Comparison of ENCODE assay signal across 18 mouse cellular contexts in the genomic region with DNA sequence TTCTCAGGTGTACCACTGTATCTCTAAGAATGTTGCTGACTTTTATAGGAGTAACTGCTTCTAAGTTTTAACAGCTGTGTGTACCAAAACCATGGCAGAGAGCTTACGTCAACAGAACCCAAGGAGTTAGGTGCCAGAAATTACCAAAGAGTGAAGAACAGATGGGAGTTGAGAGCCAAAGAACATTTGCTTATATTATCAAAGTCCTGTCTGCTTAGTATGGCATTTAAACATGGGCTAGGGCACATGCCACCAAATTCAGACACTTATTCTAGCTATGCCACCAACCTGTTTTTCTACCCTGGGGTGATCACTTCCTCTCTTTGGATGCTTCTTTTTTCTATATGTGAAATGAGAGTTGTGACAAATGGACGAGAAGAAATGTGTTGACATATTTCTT.
"Had no signal": no experiment of that assay in that cellular context is flagged by ENCODE, and none has a peak within 500 bp of the region (broad histone marks: within the 10 kb centered on the region; RNA-seq: fewer than 3 reads in every experiment).

No protein-coding gene starts in this region.

- H3K27me3 ChIP-seq: lung, embryonic 15.5 days; megakaryocyte, embryonic 14.5 days; midbrain, embryonic 13.5 days; midbrain, embryonic 15.5 days; neural tube, embryonic 12.5 days; stomach, embryonic 15.5 days had no signal

- ATAC-seq: liver, postnatal 0 days; lung, postnatal 0 days; midbrain, embryonic 13.5 days; midbrain, embryonic 15.5 days had no signal

- DNase-seq: liver, postnatal 0 days; lung, adult 2 months; lung, postnatal 14 days; lung, postnatal 36 days; right cerebral cortex, postnatal 14 days; thymus, adult 18-20 months; thymus, postnatal 14 days; thymus, postnatal 36 days had no signal

- H3K4me2 ChIP-seq: lung, embryonic 15.5 days; midbrain, embryonic 11.5 days; midbrain, embryonic 13.5 days; midbrain, embryonic 15.5 days; neural tube, embryonic 12.5 days; stomach, embryonic 15.5 days had no signal

- H3K27ac ChIP-seq: lung, embryonic 15.5 days; macrophage; midbrain, embryonic 13.5 days; midbrain, embryonic 15.5 days; neural tube, embryonic 12.5 days; stomach, embryonic 15.5 days; stomach, postnatal 0 days had no signal

- H3K4me1 ChIP-seq: lung, embryonic 15.5 days; megakaryocyte, embryonic 14.5 days; midbrain, embryonic 13.5 days; midbrain, embryonic 15.5 days; neural tube, embryonic 12.5 days; stomach, embryonic 15.5 days had no signal

- H3K36me3 ChIP-seq: lung, embryonic 15.5 days; midbrain, embryonic 15.5 days; neural tube, embryonic 12.5 days; stomach, embryonic 15.5 days had no signal

- H3K9ac ChIP-seq: liver, postnatal 0 days; lung, embryonic 15.5 days; midbrain, embryonic 13.5 days; midbrain, embryonic 15.5 days; neural tube, embryonic 12.5 days; stomach, embryonic 15.5 days had no signal

- H3K4me3 ChIP-seq: lung, embryonic 15.5 days; megakaryocyte, embryonic 14.5 days; midbrain, embryonic 13.5 days; midbrain, embryonic 15.5 days; neural tube, embryonic 12.5 days; stomach, embryonic 15.5 days had no signal

- H3K9me3 ChIP-seq: lung, embryonic 15.5 days; megakaryocyte, embryonic 14.5 days; midbrain, embryonic 13.5 days; midbrain, embryonic 15.5 days; neural tube, embryonic 12.5 days; stomach, embryonic 15.5 days had no signal
